Mouse (Mus musculus): ENCODE measurements at regions not wholly inside any gene's neighbourhood (a gene's known extent, or its start where the extent isn't known, plus 50 kb on each side); places are given as distances from the start of the nearest gene placed in this dataset.

DNA sequence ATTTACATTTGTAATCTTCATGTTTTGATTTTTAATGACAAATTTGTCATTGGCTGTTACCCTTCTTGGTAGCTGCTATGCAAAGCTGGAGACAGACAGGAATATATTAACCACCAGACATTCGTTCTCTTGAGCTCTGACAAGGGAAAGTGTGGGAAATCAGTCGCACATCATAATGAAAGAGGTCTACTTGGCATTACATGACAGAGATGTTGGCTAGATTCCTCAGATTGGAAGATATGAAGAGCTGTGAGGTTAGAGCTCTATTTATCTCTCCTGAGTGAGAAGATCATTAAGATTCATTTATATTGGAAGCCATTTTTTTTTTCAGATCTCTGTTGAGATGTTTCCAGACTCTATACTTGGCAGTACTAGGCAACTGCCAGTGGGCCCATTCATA, 118.6 kb upstream of the Iqcj start:
- TF ChIP-seq POLR2A (IDR thresholded peaks at IDR 0.05; ENCODE audit: low read depth, low read length) (no peak), E2F4 (IDR thresholded peaks at IDR 0.05; ENCODE audit: insufficient replicate concordance, low read depth, low read length) (no peak), UBTF (IDR thresholded peaks at IDR 0.05; ENCODE audit: low read depth, low read length) (no peak), EP300 (IDR thresholded peaks at IDR 0.05; ENCODE audit: low read length) (no peak), GABPA (IDR thresholded peaks at IDR 0.05; ENCODE audit: insufficient replicate concordance, low read depth, low read length) (no peak), TCF12 (IDR thresholded peaks at IDR 0.05; ENCODE audit: low read depth, low read length) (no peak), ZNF384 (IDR thresholded peaks at IDR 0.05; ENCODE audit: low read depth, low read length) (no peak), BHLHE40 (IDR thresholded peaks at IDR 0.05; ENCODE audit: low read depth, low read length) (no peak), MYC (IDR thresholded peaks at IDR 0.05; ENCODE audit: low read depth, low read length) (no peak), USF2 (conservative IDR thresholded peaks at IDR 0.05; ENCODE audit: low read depth, low read length) (no peak), CTCF (conservative IDR thresholded peaks at IDR 0.05 in 1 of 2, IDR thresholded peaks at IDR 0.05 in 1 of 2; ENCODE audit: low read depth in 2 of 2, low read length in 2 of 2) (no peak), MAX (IDR thresholded peaks at IDR 0.05; ENCODE audit: low read length) (no peak)

All from CH12.LX (cell line).